Mouse (Mus musculus) megakaryocyte, embryonic 14.5 days (primary cell): Measurements from ENCODE around the gene Abcc4.

ENCODE experiments used
- FLI1 ChIP-seq: IDR thresholded peaks from 2 replicates; pipeline ENCODE4 v1.6.1; 2012; ENCODE audit warnings: low read length, inconsistent platforms, mixed read lengths
- GATA1 ChIP-seq: IDR thresholded peaks from 3 replicates; pipeline ENCODE4 v1.6.1; 2012; ENCODE audit warnings: mixed read lengths, low read length, inconsistent platforms, borderline replicate concordance

DNA sequence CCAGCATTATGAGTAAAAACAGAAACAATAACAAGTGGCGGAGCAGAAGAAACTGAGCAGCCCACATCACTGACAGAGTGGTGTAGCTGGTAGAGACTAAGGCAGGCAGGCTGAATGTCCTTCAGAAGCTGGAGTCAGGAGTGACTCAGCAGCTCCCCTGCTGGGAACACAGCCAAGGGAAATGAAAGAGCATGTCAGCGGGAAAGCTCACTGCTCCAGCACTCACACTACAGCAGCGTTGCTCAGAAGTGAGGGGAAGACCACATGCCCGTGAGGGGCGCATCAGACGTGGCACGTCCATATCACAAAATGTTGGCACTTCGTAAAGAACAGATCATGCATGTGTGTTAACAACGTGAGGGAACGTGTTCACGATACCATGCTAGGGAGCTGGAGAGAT, 3.7 kb upstream of the Abcc4 start:
- TF ChIP-seq FLI1 (no peak), GATA1 (no peak)
